Mouse (Mus musculus) thymus, adult 18-20 months (tissue): ENCODE measurements around the gene Cdh8.
"Not testable (repeated sequence)": the region's sequence is repeated elsewhere in the genome, so short reads cannot be mapped to it uniquely, and the experiment has no call there.

Experiments used
- DNase-seq, 2 experiments: peaks; one replicate each; pipeline ENCODE4 v3.0.0; 2022; ENCODE audit warnings: mixed read lengths in 2 of 2

The Cdh8 gene

DNA sequence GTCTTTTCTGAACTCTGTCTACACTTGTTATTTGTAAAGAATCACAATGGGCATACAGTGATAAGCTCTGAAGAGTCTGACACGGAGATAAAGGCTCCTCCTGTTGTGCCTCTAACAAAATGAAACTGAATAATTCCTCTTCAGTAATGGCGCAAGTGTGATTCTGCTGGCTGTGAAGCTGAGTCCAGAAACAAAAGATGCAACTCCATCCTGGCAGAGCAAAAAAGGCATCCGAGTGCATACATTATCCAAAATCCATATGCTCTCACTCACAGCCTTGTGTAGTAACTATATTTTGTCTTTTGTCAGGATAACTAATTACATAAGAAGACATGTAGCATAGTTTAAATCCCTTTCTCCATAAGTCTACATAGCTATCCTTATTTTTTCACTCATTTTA, 149.1 kb downstream of the Cdh8 start:
- no peak for DNase-seq

DNA sequence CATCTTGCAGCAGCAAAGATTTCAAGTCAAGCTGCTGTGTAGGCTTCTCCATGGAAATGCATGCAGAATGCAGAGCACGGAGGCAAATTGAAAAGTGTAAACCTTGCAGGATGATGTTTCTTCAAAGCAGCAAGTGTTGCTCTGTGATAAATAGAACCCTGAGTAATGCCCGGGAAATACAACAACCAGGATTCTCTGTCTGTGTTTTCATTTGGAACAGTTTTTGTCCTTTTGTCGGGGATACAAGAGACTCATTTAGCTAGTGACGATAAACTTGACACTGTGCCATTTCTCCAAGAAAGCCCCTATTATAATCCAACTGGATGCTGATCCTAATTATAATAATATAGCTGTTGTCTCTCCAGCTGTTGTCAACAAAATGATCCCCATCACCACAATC, 181.9 kb downstream of the Cdh8 start:
- DNase-seq = no peak

DNA sequence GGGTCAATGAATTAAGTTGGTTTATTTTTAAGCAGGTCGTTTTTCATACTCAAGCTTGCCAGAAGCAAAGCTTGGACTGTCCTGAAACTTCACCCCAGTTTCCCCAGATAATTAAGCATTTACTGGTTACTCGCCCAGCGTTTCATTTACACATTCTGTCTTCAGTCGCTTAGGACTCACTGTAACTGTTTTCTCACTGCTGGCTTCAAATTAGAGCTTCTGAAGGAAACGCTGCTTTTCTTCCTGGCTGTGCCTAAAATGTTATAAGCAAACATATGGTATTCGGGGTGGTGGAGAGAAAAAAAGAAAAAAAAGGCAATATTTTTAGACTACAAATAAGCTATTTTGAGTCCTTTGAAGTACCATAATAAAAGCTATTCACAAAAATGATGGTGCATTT, 192.6 kb downstream of the Cdh8 start:
- no peak for DNase-seq

DNA sequence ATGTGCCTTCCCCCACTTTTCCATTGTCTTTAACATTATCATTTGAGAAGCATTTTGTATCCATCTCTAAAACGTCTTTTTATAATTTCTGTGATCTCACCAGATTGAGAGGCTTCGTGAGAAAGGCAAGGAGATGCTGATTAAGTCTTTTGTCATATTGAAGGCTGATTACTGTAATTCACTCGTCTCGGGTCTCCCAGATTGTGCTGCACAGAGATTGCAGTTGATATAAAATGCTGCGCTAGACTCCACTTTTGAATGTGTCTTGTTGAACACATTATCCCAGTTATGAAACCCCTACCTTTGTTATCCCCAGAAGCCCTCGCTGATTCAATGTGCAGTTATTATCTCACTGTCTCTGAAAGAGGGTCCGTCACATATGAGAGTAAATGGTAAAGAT, 211.1 kb downstream of the Cdh8 start:
- DNase-seq = no peak

DNA sequence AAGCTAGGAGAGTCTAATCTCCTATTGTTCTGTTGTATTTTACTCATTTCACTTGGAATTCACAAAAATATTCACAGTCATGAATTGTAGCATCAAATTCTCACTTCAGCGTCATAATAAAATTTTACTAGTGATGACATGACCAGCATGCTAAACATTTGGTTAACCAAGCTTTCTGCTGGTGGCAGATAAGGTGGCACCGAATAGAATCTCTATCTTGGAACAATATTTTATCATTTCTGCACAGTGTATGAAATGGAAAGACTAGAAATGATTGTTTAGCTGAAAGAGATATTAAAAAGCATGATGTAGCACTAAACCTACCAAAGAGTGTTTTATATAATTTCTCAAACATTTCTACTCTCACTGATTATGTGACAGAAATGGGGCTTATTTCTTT, 225.6 kb downstream of the Cdh8 start:
- DNase-seq = no peak

DNA sequence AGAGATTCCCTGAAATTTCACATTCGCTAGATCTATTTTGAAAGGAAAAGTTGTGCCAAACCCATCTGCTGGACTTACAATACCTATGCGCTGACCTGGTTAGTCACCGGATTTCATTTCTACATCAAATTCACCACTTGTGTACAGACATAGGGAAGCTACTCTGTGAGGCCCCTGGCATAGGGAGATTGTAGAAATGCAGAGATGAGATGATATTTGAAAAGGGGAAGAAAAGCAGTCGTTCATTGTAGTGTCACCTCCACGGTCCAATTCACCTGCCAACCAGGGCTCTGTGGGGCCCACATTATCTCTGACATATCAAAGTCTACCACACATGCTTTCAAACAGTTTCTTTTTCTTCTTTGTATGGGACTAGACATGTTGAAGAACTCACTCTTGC, 229.4 kb downstream of the Cdh8 start:
- no peak for DNase-seq

DNA sequence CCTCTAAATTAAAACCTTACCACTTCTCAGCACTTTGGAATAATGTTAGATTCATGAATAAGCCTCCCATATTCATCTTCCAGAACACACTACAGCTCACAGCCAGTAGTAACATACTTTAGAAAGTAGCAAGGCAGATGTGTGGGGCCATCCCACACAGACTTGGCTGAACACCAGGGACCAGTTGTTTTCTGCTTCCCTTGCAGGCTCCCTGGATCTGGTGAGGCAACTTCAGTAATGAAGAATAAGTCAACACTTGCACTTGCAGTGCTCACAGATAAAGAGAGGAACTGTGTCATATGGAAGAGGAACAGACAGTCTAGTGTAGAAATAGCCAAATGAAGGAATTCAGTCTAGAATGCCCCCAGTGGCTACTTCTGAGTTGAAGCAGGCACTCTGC, 232.1 kb downstream of the Cdh8 start:
- DNase-seq = no peak

DNA sequence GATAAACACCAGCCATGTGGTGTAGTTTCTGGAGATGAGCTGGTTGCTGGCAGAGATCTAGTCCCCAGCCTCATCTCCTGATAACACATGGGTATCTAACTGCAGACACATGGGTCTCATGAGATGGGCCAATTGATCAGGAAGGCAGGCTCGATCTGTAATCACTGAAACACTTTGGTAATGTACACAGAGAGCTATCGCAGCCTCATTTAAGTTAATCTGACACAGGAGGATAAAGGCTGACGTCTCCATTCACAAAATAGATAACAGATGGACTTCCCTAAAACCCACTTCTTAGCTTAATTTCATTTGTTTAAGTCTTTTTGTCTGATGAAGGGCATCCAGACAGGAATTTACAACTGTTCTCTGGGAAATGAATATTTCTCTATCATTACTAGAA, 249.3 kb downstream of the Cdh8 start:
- DNase-seq = no peak

DNA sequence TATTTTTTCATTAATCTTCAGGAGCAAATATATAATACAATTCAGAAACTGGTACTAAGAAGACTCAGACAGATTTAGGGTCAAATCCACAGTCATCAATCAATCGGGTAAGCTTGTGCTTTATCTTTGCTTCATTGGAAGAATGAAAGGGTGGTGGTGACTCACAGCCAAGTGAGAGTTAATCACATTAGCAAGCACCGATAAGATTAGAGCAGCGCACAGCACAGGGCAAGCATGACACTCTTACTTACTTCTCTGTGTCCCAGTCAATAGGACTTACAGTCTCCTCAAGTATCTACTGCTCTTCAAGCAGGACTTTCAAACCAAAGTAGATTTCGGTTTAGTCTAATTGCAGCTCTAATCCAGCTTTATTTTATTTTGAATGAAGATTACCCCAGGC, 254.6 kb downstream of the Cdh8 start:
- DNase-seq = no peak

DNA sequence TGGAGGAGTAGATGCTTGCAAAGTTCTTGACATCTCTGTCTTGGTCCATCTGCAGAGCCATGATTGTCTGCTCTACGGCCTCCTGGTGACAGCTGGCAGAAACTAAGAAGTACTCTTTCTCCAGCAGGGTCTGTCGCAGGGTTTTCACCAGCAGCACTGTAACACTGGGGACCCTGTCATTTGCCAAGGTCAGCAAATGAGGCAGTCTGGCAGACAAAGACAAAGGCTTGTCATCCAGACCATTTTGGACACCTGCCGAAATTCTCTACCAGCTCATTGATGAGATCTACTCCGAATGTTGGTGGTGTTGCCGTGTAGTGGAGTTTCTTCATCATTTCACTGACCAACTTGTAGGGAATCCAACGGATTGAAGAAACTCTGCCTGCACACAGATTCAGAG, 270.8 kb downstream of the Cdh8 start:
- no peak for DNase-seq

DNA sequence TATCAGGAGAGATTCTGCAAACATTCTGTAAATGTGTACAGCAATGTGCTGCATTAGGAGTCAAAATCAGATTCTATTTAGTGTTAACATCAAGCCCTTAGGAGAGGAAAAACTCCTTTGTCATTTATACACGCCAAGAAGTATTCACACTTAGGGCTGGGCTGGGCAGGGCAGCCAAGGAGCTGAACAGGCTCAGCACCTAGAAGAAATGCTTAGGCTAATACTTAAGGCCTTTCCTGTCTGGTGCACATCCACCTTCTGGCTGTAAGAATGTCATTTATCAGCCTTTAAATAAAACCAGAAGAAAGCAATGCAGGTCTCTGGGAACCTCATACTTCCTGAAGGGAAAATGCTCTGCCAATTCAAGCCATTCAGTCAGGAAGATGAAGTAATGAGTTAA, 271.5 kb downstream of the Cdh8 start:
- not testable (repeated sequence) for DNase-seq

DNA sequence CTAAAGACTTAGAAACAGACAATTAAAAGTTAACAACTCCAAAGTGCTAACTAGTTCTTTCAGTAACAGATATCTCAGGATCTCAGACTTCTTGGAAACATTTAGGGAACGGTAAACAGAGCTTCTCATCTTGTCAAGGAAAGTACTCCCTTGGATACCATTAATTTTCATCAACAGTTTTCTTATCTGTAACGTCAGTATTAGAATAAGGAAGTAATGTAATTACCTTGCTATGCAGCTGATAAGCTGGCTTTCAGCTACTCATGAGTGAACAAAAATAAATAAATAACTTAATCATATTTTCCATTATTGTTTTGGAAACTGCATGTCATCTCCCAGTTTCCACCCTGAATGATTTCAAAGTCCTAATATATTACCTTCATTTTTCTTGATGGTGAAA, 317.8 kb downstream of the Cdh8 start:
- no peak for DNase-seq

DNA sequence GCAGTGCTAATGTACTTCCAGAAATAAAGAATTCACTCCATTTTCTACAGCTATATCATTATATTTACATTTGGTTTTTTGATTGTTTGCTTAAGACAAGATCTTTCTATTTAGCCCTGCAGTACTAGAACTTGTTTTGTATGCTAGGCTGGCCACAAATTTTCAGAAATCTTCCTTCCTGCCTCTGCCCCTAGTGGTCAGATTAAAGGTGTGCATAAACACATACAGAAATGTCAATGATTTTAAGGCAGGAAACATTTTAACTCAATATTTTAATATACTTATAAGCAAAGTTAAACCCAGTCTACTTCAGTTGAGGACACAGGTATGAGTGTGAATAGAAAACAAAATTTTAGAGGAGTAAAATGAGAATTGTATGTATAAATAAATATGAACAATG, 364.9 kb downstream of the Cdh8 start:
- no peak for DNase-seq

DNA sequence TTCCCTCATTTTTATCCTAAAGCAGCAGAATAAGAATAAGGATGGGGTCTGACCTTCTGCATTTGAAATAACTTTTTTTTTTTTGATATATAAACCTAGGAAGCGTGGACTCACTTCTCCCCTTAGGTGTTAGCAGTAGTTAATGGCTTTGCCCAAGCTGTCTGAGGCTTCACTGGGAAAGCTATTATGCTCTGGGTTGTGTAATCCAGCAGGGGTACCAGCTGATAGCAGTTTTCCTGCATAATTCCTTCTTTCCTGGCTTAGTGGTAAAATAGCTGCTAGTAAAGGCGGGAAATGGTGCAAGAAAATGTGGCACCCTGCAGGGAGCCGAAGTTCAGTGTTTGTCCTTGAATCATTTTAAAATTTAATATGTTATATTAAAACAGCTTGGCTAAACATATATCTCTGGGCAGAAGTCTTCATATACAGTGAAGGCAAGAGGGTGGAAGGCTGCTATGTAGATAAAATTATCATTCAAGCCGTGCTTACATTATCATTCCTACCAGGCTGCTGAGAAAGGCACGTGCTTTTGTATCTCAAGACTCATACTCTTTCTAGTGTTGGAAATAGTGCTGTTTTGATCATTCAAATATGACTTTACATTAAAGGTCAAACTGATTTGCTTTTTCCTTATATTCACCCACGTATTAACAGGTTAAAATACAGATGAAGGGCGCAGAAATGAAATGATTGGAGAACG, 367.5 kb downstream of the Cdh8 start:
- DNase-seq = no peak

DNA sequence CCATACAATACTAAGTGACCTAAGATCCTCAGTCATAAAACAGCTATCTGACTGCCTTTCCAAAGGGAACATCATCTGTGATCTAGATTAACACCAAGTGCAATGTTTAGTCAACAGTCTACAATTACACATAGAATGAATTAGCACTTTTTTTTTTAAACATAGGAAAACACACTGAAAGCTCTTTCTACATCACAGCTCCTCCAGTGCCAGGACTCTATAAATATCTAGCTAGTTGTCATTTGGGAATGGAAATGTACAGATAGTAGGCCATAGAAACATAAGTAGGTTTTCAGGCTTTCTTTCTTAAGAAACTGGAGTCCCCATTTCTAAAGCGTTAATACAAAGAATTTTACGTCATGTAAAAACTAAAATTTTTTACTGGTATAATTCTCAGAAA, 375.8 kb downstream of the Cdh8 start:
- no peak for DNase-seq

DNA sequence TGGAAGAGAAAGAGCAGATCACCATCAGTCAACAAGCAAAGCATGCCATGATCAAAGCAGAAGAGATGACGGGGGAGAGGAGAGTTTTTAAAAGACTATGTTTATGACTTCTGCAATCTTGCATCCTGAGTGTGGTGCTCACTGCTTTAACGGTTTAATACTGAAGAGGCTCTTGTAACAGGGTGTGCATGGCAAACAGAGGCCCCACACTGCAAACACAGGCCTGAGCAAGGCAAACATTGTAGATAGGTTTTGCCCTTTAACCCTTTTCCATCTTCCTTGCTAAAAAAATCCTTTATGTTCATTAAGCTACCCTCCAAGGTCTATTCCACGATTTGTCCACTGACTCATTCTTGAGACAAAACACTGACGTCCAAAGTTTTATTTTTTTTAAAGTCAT, 385.2 kb downstream of the Cdh8 start:
- DNase-seq = no peak
